Mouse (Mus musculus): ENCODE results near the gene H2-Q10.
"Not testable (repeated sequence)": the region's sequence is repeated elsewhere in the genome, so short reads cannot be mapped to it uniquely, and the experiment has no call there.

Gene H2-Q10

DNA sequence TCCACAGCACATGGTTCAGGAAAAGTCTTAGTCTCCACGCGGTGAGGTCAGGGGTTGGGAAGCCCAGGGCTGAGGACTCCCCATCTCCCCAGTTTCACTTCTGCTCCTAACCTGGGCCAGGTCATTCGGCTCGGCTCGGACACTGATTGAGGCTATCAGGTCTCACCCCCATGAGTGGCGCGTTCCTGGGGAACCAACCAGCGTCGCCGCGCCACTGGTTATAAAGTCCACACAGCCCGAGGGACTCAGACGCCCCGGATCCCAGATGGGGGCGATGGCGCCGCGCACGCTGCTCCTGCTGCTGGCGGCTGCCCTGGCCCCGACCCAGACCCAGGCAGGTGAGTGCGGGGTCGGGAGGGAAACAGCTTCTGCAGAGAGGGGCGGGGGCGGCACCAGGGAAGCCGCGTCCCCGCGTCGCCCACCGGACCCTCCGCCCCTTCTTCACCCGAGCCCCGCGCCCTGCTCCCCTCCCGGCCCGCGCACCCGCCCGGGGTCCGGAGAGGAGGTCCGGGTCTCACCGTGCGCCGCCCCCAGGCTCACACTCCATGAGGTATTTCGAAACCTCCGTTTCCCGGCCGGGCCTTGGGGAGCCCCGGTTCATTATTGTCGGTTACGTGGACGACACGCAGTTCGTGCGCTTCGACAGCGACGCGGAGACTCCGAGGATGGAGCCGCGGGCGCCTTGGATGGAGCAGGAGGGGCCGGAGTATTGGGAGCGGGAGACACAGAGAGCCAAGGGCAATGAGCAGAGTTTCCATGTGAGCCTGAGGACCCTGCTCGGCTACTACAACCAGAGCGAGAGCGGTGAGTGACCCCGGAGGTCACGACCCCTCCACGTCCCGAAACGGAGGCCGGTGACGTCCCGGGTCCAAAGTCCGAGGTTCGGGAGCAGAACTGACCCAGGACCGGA lies at the start of gene H2-Q10:
H2-Q10 (plus strand) TSS at position 248 of the 910 bp plus-strand sequence.
- peak; percentile 34 for DNase-seq (ENCODE audit: low read depth, low spot score)

DNA sequence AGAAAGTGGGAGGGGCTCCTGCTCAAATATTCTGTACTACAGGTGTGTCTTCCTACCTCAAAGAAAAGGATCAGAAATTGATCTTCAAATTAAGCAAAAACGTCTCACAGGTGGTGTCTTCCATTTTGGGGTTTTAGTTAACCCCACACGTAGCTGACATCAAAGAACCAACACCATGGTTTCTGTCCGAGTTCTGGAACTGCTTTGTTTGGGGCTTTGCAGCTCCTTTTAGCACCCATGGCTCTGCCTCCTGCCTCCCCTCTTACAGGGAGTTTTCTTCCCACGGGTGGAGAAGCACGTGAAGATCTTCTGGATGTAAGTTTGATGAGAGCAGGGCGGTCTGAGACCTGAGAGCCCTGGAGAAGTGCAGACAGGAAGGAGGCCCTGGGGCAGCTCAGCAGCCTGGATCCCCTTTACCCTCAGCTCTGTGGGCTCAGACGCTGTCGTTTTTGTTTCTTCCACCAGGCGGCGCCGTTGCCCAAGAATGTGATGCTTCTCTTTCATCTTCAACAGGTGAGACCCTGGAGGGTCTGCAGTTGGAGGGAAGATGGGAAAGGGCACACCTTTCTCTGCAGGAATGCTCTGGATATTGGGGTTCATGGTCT lies 49.6 kb upstream of the H2-Q10 start:
- peak; percentile 77 for DNase-seq (ENCODE audit: low read depth, low spot score)

DNA sequence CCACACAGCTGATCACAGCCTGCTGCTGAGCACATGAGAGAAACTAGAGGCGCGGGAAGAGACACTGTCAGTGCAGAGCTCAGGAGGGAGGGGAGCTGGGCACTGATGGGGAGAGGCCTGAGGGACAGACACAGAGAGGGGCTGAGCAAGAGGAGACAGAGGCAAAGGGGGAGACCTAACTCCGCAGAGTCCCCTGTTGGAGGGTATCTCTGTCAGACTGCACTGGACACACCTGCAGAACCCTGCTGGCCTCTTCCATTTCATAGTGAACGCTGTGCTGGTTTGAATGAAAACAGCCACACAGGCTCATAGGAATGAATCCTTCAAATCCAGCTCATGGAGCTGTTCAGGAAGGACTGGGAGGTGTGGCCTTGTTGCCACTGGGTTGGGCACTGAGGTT lies 48.6 kb upstream of the H2-Q10 start:
- DNase-seq (ENCODE audit: low read depth, low spot score) = not testable (repeated sequence)

DNA sequence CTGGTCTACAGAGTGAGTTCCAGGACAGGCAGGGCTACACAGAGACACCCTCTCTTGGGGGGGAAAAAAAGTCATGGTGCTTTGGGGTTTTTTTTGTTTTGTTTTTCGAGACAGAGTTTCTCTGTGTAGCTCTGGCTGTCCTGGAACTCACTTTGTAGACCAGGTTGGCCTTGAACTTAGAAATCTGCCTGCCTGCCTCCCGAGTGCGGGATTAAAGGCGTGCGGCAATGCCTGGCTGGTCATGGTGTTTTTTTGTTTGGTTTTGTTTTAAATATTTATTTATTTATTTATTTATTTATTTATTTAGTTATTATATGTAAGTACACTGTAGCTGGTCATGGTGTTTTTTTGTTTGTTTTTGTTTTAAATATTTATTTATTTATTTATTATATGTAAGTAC lies 47.5 kb upstream of the H2-Q10 start:
- not testable (repeated sequence) for DNase-seq (ENCODE audit: low read depth, low spot score)

DNA sequence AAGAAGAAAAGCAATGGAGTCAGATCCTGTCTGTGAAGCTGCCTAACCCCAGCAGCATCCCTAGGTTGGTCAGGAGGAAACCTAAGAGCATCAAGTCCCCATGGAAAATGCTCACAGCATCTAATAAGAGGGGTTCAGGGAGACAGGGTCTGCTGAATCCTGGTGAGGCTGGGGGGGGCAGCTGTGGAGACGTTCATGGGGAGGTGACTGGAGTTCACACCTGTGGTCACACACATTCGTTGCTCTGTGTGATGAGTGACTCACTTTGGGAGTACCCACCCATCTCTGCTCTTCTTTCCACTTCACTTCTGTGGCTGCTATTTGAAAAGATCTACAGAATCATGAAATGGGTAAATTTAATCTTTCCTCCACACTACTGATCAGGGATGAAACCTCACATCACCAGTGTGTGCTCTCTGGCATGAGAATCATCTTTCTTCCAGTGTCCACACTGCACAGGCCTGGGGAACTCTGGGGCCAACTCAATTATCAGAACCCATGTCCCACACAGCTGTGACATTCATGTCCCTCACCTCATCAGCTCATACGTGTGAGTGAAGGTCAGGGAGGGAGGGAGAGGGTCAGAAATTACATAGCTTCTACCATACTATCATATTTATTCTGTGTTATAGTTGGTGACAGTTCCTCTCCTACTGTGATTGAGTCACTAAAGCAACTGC lies 46.6 kb upstream of the H2-Q10 start:
- DNase-seq (ENCODE audit: low read depth, low spot score) = peak; percentile 63

DNA sequence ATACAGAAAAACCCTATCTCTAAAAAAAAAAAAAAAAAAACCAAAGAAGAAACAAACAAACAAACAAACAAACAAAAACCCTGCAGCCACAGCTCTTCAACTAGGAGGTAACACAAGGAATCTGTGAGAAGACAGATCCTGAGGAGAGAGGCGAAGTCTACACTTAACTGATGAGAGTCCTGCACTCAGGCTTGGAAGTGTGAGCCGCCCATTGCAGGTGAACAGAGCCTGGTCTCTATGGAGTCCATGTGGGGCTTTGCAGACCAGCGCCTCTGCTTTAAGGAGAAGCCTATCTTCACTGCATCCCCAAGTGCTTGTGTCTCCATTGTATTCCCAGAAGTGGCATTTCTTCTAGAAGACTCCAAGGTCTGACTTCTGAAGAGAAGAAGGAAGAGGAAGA lies 45.8 kb upstream of the H2-Q10 start:
- peak; percentile 43 for DNase-seq (ENCODE audit: low read depth, low spot score)

DNA sequence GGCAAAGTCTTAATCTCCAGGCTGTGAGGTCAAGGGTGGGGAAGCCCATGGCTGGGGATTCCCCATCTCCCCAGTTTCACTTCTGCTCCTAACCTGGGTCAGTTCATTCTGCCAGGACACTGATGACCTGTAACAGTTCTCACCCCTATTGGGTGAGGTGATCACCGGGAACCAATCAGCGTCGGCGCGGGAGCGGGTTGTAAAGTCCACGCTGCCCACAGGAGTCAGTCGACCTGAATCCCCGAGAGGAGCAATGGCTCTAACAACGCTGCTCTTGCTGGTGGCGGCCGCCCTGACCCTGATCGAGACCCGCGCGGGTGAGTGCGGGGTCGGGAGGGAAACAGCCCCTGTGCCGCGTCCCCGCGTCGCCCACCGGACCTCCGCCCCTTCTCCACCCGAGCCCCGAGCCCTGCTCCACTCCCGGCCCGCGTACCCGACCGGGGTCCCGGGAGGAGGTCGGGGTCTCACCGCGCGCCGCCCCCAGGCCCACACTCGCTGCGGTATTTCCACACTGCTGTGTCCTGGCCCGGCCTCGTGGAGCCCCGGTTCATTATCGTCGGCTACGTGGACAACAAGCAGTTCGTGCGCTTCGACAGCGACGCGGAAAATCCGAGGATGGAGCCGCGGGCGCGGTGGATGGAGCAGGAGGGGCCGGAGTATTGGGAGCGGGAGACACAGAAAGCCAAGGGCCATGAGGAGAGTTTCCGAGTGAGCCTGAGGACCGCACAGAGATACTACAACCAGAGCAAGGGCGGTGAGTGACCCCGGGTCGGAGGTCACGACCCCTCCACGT lies 45.1 kb upstream of the H2-Q10 start, which contains the start of gene H2-Q6:
H2-Q6 (plus strand) TSS at position 227 of the 793 bp plus-strand sequence.
- DNase-seq (ENCODE audit: low read depth, low spot score) = peak; percentile 93

DNA sequence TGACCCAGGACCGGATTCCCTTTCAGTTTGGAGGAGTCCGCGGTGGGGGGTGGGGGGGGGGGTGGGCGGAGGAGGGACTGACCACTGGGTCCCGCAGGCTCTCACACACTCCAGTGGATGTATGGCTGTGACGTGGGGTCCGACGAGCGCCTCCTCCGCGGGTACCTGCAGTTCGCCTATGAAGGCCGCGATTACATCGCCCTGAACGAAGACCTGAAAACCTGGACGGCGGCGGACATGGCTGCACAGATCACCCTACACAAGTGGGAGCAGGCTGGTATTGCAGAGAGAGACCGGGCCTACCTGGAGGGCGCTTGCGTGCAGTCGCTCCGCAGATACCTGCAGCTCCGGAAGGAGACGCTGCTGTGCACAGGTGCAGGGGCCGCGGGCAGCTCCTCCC lies 44.4 kb upstream of the H2-Q10 start:
- peak; percentile 77 for DNase-seq (ENCODE audit: low read depth, low spot score)

DNA sequence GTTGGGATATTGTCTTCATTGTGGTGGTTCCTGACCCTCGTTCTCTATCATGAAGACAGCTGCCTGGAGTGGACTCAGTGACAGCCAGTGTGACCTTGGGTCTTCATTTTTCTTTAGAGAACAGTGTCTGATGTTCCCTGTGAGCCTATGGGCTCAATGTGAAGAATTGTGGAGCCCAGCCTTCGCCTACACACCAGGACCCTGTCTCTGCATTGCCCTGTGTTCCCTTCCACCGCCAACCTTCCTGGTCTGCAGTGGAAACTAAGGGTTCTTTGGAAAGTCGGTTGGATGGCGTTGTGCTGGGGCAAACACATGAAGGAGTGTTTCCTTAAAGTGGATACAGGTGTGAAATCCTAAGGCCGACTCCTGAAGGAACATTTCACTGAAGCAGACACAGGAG lies 41.0 kb upstream of the H2-Q10 start:
- DNase-seq (ENCODE audit: low read depth, low spot score) = not testable (repeated sequence)

DNA sequence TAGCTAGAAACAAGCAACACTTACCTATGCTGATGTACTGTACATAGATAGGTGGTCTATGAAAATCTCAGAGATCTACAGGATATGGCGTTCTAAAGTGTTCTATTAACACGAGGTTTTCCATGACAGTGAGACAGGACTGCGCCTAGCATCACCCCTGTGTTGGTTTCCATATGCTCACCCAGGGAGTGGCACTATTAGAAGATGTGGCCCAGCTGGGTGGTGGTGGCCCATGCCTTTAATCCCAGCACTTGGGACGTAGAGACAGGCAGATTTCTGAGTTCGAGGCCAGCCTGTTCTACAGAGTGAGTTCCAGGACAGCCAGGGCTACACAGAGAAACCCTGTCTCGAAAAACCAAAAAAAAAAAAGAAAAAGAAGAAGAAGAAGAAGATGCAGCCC lies 39.2 kb upstream of the H2-Q10 start:
- not testable (repeated sequence) for DNase-seq (ENCODE audit: low read depth, low spot score)

DNA sequence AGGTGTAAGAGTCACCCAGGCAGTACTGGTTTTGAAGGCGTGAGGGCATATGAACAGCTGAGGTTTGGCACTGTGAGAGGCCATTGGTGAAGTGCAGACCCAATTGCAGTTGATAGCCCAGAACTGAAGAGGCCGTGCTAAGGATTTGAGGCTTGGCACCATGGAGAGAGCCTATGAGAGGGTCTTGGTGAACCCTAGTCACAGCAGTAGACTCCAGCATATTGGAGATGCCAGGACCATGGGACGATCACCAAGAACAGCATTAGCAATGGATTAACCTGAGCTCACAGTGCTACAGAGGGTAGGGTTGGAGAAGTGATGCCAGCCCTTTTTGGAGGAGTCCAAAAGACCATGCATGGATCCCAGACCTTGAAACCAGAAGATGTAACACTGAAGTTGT lies 37.7 kb upstream of the H2-Q10 start:
- not testable (repeated sequence) for DNase-seq (ENCODE audit: low read depth, low spot score)

DNA sequence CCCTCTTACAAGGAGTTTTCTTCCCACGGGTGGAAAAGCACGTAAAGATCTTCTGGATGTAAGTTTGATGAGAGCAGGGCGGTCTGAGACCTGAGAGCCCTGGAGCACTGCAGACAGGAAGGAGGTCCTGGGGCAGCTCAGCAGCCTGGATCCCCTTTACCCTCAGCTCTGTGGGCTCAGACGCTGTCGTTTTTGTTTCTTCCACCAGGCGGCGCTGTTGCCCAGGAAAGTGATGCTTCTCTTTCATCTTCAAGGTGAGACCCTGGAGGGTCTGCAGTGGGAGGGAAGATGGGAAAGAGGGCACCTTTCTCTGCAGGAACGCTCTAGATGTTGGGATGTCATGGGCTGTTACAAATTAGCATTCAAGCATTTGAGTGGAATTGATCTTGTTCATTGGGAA lies 35.1 kb upstream of the H2-Q10 start:
- peak; percentile 79 for DNase-seq (ENCODE audit: low read depth, low spot score)

DNA sequence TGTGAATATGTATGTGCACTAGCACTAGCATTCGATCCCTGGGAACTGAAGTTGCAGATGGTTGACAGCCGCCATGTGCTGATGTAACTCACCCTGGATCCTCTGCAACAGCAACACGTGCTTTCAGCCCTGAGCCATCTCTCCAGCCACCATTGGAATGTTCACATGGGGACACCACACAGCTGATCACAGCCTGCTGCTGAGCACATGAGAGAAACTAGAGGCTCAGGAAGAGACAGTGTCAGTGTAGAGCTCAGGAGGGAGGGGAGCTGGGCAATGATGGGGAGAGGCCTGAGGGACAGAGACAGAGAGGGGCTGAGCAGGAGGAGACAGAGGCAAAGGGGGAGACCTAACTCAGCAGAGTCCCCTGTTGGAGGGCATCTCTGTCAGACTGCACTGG lies 34.3 kb upstream of the H2-Q10 start:
- DNase-seq (ENCODE audit: low read depth, low spot score) = not testable (repeated sequence)

DNA sequence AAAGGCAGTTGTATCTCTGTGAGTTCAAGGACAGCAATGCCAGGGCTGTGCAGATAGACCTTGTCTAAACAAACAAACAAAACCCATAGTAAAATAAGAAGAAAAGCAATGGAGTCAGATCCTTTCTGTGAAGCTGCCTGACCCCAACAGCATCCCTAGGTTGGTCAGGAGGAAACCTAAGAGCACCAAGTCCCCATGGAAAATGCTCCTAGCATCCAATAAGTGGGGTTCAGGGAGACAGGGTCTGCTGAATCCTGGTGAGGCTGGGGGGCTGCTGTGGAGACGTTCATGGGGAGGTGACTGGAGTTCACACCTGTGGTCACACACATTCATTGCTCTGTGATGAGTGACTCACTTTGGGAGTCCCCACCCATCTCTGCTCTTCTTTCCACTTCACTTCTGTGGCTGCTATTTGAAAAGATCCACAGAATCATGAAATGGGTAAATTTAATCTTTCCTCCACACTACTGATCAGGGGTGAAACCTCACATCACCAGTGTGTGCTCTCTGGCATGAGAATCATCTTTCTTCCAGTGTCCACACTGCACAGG lies 32.4 kb upstream of the H2-Q10 start:
- DNase-seq (ENCODE audit: low read depth, low spot score) = peak; percentile 36

DNA sequence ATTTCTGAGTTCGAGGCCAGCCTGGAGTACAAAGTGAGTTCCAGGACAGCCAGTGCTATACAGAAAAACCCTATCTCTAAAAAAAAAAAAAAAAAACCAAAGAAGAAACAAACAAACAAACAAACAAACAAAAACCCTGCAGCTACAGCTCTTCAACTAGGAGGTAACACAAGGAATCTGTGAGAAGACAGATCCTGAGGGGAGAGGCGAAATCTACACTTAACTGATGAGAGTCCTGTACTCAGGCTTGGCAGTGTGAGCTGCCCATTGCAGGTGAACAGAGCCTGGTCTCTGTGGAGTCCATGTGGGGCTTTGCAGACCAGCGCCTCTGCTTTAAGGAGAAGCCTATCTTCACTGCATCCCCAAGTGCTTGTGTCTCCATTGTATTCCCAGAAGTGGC lies 31.5 kb upstream of the H2-Q10 start:
- peak; percentile 28 for DNase-seq (ENCODE audit: low read depth, low spot score)

DNA sequence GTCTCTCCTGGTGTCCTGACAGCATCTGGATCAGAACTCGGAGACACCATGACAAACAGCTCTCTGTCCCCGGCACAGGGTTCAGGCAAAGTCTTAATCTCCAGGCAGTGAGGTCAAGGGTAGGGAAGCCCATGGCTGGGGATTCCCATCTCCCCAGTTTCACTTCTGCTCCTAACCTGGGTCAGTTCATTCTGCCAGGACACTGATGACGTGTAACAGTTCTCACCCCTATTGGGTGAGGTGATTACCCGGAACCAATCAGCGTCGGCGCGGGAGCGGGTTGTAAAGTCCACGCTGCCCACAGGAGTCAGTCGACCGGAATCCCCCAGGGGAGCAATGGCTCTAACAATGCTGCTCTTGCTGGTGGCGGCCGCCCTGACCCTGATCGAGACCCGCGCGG lies 31.0 kb upstream of the H2-Q10 start, which contains the start of gene H2-Q7:
H2-Q7 (plus strand) TSS at position 271 of the 400 bp plus-strand sequence.
- DNase-seq (ENCODE audit: low read depth, low spot score) = peak; percentile 94

DNA sequence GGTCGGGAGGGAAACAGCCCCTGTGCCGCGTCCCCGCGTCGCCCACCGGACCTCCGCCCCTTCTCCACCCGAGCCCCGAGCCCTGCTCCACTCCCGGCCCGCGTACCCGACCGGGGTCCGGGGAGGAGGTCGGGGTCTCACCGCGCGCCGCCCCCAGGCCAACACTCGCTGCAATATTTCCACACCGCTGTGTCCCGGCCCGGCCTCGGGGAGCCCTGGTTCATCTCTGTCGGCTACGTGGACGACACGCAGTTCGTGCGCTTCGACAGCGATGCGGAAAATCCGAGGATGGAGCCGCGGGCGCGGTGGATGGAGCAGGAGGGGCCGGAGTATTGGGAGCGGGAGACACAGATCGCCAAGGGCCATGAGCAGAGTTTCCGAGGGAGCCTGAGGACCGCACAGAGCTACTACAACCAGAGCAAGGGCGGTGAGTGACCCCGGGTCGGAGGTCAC lies 30.6 kb upstream of the H2-Q10 start:
- DNase-seq (ENCODE audit: low read depth, low spot score) = peak; percentile 63

DNA sequence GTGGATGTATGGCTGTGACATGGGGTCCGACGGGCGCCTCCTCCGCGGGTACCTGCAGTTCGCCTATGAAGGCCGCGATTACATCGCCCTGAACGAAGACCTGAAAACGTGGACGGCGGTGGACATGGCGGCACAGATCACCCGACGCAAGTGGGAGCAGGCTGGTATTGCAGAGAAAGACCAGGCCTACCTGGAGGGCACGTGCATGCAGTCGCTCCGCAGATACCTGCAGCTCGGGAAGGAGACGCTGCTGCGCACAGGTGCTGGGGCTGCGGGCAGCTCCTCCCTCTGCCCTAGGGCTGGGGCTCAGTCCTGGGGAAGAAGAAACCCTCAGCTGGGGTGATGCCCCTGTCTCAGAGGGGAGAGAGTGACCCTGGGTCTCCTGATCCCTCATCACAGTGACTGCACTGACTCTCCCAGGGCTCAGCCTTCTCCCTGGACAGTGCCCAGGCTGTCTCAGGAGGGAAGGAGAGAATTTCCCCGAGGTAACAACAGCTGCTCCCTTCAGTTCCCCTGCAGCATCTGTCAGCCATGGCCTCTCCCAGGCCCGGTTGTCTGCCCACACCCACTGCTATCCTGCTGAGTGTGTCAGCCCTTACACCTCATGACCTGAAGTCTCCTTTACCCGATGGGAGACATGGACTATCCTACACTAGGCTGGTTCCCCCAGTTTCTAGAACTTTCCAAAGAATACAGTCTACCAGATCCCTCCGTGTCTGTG lies 29.8 kb upstream of the H2-Q10 start:
- peak; percentile 54 for DNase-seq (ENCODE audit: low read depth, low spot score)

DNA sequence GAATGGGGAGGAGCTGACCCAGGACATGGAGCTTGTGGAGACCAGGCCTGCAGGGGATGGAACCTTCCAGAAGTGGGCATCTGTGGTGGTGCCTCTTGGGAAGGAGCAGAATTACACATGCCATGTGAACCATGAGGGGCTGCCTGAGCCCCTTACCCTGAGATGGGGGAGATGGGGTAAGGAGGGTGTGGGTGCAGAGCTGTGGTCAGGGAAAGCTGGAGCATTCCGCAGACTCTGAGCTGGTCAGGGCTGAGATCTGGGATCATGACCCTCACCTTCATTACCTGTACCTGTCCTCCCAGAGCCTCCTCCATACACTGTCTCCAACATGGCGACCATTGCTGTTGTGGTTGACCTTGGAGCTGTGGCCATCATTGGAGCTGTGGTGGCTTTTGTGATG lies 27.5 kb upstream of the H2-Q10 start:
- DNase-seq (ENCODE audit: low read depth, low spot score) = not testable (repeated sequence)

DNA sequence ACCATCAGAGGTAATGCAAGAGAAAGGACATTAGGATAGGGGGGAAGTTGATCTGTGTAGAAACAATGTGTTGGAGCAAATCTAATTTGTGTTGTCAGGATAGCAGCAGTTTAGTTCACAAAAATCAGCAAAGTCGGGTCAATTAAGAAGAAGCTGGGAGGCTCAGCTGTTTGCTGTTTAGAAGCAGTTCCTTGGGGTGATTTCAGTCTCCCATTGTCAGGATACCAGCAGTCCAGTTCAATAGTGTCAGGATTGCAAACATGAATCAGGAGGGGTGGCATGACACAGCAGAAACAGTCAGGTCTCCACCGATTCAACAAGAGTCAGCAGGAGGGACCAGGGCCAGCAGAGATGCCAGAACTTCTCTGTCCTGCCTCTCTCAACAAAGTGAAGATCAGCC lies 25.4 kb upstream of the H2-Q10 start:
- not testable (repeated sequence) for DNase-seq (ENCODE audit: low read depth, low spot score)
